In genomic region chr15:65196307-65196706, GRCm38 (mm10) we compare ENCODE assay signal across 18 mouse cellular contexts.
"Had no signal": no experiment of that assay in that cellular context is flagged by ENCODE, and none has a peak within 500 bp of the region (broad histone marks: within the 10 kb centered on the region; RNA-seq: fewer than 3 reads in every experiment).

No protein-coding gene starts in this region.

- H3K36me3 ChIP-seq: limb, embryonic 12.5 days; limb, embryonic 15.5 days; midbrain, embryonic 12.5 days; neural tube, embryonic 12.5 days; neural tube, embryonic 15.5 days; stomach, embryonic 15.5 days had no signal

- H3K27me3 ChIP-seq: limb, embryonic 12.5 days; limb, embryonic 15.5 days; midbrain, embryonic 12.5 days; neural tube, embryonic 12.5 days; neural tube, embryonic 15.5 days; stomach, embryonic 15.5 days had no signal

- H3K4me2 ChIP-seq: limb, embryonic 12.5 days; limb, embryonic 15.5 days; liver, embryonic 11.5 days; midbrain, embryonic 12.5 days; neural tube, embryonic 12.5 days; neural tube, embryonic 15.5 days; stomach, embryonic 15.5 days had no signal

- H3K27ac ChIP-seq: limb, embryonic 12.5 days; limb, embryonic 15.5 days; liver, embryonic 14.5 days; midbrain, embryonic 12.5 days; neural tube, embryonic 12.5 days; neural tube, embryonic 15.5 days; stomach, embryonic 15.5 days had no signal

- H3K9ac ChIP-seq: limb, embryonic 12.5 days; limb, embryonic 15.5 days; liver, embryonic 14.5 days; liver, postnatal 0 days; midbrain, embryonic 12.5 days; neural tube, embryonic 12.5 days; neural tube, embryonic 15.5 days; stomach, embryonic 15.5 days had no signal

- H3K9me3 ChIP-seq: limb, embryonic 12.5 days; limb, embryonic 15.5 days; midbrain, embryonic 12.5 days; neural tube, embryonic 12.5 days; neural tube, embryonic 15.5 days; stomach, embryonic 15.5 days had no signal

- H3K4me1 ChIP-seq: limb, embryonic 12.5 days; limb, embryonic 15.5 days; midbrain, embryonic 12.5 days; neural tube, embryonic 12.5 days; neural tube, embryonic 15.5 days; stomach, embryonic 15.5 days had no signal

- H3K4me3 ChIP-seq: limb, embryonic 12.5 days; limb, embryonic 15.5 days; midbrain, embryonic 12.5 days; neural tube, embryonic 12.5 days; neural tube, embryonic 15.5 days; stomach, embryonic 15.5 days had no signal

- DNase-seq: kidney, adult 9 months; kidney, postnatal 14 days; kidney, postnatal 4 days; left cerebral cortex, postnatal 4 days; liver, postnatal 0 days; lung, postnatal 14 days; retina, postnatal 1 day; right cerebral cortex, postnatal 25 days; spleen, adult 18-20 months; thymus, postnatal 25 days had no signal

- ATAC-seq: liver, postnatal 0 days had no signal
